Mouse (Mus musculus): ENCODE results near the gene Fry.

Fry gene

DNA sequence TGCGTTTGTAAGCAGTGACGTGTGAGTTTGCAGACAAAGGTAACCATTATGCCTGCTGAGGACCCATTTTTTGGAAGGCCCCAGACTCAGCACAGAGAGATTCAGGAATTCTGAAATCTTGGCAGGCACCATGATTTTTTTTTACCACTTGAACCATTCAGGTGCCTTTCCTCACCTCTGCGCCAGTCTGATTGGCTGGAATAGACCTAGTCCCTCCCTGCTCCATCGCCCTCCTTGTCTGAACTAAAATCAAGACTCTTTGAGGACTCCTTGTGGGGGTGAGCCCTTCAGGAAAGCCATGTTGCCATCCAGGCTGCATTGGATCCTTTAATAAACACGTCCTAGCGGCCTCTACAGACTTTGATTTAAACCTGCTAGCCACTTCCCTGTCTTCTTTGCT is 103.4 kb downstream of the Fry start:
- no peak for DNase-seq (ENCODE audit: low spot score in 2 of 2)

DNA sequence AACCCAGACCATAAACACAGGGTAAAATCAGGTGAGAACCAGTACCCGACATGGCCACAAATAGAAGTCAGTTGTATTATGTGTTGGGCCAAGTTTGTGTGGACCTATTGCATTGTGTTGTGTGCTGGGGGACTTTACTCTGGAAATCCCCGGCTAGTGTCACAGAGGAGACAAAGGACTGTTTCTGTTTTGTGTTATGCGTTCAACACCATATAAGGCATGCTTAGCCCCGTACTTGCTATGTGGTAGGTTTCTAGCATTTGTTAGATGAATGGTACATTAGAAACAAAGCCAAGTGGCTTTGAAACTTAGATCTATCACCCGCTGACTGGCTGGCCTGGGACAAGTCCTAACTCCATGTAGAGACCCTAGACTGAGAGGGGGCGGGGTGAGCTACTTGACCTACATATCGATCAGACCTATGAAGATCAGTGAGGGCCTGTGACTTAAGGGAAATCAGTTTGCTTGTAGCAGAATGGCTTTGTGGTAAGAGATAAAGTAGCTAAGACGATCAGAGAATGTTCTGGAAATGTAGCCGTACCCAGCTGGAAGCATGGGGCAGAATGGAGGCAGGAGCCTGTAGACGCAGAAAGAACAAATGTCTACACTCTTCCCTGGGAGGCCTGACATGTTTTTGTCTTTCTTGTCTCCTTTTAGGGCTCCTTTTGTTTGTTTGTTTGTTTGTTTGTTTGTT is 105.2 kb downstream of the Fry start:
- DNase-seq (ENCODE audit: low spot score in 2 of 2): no peak

DNA sequence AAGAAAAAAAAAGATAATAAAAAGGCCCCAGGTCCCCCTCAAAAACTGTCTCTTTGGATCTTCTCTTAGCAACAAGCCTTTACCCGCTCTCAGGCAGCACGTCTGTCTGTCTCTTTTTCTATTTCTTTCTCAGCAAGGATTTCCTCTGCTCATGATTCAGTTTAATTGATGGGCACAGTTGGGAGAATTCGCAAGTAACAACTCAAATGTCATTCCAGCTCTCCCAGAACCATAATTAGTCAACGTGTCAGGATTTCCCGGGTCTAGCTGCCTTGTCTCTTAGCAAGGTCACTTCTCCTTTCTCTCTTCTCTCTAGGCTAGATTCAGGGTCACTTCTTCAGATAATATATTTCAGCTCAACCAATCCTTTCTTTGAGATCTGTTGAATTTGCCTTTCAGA is 110.6 kb downstream of the Fry start:
- DNase-seq (ENCODE audit: low spot score in 2 of 2): no peak

DNA sequence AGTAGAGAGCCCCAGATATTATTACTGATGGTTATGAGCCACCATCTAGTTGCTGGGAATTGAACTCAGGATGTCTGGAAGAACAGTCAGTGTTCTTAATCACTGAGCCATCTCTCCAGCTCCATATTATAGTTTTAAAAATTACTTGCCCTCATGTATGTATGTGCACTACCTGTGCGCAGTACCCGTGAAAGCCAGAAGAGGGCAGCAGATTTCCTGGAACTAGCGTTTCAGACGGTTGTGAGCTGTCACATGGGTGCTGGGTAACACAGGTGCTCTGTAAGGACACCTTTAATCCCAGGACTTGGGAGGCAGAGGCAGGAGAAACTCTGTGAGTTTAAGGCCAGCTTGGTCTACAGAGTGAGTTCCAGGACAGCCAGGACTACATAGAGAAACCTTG is 111.3 kb downstream of the Fry start:
- no peak for DNase-seq (ENCODE audit: low spot score in 2 of 2)

DNA sequence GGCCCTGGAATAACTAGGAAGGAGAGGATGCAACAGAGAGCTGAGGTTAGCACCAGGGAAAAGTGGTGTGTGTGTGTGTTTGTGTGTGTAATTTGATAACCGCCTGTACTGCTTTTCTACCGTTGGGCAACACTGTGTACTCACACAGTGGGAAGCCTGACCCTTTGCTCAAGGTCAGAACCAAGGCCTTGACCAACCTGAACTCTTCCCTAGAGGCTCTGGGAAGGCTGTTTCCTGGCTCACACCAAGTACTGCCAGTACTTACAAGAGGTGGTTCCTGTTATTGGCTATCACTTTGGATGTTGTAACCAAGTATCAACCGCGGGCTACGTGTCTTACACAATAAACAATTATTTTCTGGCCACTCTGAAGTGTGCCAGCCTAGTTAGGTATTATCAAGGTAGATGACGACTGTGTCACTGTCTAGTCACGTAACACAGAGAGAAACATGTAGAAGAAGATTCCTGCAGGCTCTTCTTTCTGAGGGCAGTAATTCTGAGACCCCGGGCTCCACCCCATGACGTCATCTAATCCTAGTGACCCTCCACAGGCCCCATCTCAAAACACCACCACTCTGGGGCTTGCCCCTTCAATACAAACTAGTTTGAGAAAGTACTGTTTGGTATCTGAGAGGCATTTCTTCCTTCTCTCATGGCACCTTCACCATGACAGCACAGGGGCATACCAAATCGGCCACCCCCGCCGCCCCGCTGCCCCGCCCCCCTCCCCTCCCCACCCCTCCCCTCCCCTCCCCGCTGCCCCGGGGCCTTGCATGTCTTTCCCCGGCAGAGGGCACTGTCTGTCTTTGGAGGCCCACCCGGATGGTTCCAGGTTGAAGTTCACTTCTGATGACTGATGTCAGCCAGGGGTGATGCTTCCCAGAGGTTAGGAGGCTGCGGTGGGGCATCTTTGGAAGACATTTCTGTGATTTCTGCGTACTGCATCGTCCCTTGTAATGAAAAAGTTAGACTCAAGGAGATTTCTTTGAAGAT is 114.0 kb downstream of the Fry start:
- no peak for DNase-seq (ENCODE audit: low spot score in 2 of 2)

DNA sequence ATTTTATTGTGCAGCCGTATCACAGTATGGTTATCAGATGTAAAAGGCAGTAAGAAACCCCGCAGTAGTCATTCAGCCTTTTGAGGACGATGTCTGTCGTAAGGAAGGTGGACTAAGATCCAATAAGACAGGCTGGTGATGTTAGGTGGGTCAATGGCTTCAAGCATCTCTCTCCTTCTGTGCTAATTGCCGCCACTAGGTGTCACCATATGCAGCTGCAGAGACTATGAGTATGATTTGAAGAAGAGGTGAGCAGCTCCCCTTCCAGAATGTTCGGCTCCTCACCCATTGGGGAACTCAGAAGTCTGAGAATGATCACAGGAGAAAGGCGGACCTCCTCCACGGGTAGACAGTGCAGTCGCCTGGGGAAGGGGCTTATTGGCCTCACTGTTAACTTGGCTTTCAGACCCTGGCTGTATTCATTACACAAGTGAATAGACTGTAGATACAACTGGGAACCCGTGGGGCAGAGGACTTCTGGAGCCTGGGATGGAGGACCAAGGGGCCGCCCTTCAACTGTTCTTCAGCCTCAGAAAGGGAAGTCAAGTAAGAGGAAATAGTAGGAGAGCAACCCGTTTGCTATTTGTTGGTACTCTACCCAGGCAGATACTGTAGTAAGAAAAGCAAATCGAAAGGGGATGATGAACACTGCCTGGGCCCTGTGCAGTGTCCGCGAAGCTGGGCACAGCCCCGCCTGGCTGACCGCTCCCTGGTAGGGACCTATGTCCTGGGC is 114.9 kb downstream of the Fry start:
- peak in 1 of 2 experiments; percentile 33 for DNase-seq (ENCODE audit: low spot score in 2 of 2)

DNA sequence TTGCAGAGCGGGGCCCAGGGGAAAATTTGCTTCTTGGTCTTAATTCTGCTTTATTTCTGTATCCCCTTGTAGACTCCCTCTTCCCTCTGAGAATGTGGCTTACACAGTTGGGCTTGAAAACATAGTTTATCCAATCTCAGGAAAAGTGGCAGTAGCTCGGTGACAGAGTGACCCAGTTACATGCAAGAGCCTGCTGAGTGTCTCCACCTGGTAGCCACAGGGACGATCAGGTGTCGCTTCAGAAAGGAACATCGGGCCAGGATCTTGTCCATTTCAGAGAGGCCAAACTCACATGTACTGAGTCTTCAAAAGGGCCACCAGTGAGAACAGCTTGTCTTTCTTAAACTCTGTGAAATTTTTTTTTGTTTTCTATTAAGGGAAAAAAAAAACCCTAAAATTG is 117.5 kb downstream of the Fry start:
- no peak for DNase-seq (ENCODE audit: low spot score in 2 of 2)

DNA sequence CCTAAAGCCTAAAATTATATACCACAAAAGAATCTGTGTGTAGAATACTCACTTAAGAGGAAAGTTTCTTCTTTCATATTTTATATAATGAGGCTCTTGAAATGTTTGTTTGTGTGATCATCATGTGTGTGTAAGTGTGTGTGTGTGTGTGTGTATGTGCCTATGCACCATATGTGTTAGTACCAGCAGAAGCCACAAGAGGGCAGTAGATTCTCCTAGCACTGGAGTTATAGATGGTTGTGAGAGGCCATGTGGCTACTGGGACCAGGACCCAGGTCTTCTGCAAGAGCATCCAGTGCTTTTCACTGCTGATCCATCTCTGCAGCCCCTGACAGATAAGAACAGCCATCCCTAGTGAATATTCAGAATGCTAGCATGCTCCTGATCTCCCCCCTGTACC is 118.2 kb downstream of the Fry start:
- DNase-seq (ENCODE audit: low spot score in 2 of 2): no peak

DNA sequence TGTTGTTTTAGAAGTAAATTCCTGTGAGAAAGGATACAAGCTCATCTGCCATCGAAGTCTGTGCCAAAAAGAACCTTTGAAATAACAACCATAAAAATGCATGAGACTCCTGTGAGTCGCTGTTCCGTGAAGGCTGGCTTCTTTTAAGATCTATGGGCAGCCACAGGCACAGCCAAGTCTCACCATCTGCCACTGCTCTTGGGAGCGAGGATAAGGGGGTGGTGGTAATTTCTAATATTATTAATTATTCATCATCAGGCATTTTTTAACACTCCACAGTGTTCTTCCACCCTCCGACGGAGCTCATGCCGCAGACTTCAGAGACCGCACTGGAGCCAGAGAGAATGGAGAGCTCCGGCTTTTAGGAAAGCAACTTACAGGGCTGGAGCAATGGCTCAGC is 123.2 kb downstream of the Fry start:
- DNase-seq (ENCODE audit: low spot score in 2 of 2): no peak

DNA sequence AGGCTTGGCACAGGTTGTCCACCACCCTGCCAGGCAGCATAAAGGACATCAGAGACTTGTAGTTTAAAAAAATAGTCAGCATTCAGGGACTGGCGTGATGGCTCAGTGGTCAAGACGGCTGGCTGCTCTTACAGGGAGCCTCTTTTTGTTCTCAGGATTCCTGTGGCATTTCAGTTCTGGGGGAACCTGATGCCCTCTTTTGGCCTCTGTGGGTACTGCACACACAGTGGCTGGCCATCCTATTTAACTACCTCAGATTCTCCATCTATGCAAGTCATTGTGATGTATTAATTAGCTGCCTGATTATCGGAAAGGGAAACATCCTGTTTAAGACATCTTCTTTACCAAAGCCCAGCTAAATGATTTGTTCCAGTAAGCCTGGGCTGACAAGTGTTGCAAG is 128.3 kb downstream of the Fry start:
- no peak for DNase-seq (ENCODE audit: low spot score in 2 of 2)

DNA sequence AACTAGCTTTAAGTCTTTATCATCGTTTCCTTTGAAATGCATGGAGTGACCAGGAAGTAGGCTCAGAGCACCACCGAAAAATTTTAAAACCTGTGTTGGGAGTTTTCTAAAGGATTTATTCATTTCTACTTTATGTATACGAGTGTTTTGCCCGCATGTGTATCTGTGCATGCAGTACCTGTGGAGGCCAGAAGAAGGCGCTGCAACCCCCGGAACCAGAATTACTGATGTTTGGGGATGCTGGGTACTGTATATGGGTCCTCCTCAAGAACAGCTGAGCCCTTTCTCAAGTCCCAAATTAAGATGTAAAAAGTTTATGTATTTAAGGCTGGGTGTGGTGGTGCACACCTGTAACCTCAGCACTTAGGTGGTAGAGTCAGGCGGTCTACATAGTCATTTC is 139.3 kb downstream of the Fry start:
- DNase-seq (ENCODE audit: low spot score in 2 of 2): no peak

DNA sequence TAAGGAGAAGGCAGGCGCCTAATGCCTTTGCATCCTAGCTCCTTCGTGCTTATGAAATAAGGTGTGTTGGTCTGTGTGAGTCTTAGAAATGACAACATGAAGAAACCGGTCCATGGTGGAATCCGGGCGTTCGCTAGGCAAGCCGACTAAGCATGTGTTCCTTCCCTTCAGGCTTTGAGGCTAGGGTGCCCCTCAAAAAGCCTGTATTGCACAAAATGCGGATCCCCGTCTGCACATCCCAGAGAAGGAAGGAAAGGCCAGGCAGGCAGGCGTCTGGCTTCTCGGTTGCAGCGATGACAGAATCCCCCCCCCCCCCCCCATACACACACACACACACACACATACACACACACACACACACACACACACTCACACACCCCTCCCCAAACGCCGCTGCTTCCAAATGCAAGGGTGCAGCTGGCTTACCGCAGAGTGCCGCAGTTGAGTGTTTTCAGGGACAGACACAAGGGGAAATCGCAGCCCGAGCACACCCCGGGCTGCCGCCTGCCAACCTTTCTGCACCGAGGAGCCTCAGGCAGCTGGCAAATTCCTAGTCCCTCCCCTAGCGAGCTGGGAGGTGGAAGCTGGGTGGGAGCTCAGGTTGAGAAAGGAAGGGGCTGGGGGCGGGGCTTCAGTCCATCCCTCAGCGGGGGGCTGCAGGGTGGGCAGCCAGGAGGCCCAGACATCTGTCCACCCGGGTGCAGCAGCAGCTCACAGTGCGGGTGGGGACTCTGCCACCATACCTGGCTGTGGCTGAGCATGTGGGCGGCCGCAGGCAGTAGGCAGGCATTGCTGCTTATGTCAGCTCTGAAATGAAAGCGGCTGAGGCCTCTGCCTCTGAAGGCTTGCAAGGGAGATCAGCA is 141.0 kb downstream of the Fry start:
- DNase-seq (ENCODE audit: low spot score in 2 of 2): no peak

DNA sequence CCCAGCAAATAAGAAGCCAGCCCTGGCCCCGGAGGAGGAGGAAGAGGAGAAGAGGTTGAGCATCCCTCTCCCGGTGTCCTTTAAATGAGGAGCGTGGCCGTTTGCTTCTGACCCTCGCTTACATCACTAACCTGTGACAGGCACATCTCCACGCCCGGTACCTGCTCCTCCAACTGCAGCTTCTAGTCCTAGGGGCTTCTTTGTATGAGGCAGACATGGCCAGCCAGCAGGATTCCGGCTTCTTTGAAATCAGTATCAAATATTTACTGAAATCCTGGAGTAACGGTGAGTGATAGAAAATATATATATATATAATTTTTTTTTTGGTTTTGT is 141.6 kb downstream of the Fry start:
- DNase-seq (ENCODE audit: low spot score in 2 of 2): no peak

DNA sequence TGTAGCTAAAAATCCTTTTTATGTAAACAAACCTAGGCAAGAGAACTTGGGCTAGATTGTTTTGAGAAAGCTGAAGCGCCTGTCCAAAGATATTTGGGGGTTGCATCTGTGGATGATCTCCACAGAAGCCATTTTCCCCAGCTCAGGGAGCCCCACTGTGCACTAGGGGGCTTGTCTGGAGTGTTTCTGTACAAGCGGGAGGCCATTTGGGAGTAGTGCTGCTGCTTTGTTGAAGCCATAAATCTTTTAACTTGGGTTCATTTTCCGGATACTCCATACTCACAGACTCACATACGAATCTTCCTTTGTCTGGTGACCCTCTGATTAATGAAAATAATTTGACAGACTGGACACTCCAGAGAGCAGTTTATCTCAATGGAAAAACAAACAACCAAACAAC is 142.9 kb downstream of the Fry start:
- no peak for DNase-seq (ENCODE audit: low spot score in 2 of 2)

DNA sequence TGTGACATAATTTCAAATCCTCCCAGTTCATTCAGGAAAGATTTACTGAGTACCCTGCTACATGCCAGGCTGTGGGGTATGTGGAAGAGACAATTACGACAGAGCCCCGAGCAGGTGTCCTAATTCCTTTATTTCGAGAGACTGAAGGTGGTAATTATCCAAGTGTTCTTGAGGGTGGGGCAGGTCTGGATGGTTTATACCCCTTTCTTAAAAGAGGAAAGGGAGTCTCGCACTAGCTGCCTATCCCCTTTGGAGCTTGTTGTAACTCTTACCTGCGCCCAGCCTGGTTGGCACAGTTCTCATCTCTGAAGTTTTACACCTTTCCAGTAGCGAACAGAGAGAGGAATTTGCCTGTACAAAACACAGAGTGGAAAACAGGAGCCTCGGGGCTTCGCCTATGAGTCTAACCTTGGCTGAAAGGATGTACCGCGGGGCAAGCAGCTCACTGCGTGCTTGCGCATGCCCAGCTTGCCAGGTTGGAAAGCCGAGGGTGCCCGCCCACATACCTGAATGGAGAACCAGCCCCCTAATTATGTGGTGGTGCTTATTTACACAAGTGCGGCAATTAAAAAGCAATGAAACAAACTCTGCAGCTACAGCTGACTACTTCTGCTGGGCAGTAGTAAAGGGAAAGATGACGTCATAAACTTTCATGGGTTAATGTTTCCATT is 143.7 kb downstream of the Fry start:
- DNase-seq (ENCODE audit: low spot score in 2 of 2): no peak

DNA sequence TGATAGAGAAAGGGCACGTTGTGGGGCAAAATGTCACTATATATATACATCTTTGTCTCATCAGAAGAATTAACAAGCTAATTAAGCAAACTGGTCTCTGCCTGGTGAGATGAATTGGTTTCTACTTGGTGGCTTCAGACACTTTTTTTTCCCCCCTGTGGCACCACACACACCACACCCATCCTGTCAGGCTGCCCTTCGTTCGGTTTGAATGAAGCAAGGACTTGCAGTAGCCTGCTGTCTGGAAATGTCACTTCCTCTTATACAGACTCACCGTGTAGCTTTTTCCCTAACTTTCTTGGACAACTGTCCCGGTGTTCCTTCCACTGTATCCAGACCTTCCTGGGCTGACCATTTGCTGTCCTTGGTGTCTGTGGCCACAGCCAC is 144.3 kb downstream of the Fry start:
- no peak for DNase-seq (ENCODE audit: low spot score in 2 of 2)

DNA sequence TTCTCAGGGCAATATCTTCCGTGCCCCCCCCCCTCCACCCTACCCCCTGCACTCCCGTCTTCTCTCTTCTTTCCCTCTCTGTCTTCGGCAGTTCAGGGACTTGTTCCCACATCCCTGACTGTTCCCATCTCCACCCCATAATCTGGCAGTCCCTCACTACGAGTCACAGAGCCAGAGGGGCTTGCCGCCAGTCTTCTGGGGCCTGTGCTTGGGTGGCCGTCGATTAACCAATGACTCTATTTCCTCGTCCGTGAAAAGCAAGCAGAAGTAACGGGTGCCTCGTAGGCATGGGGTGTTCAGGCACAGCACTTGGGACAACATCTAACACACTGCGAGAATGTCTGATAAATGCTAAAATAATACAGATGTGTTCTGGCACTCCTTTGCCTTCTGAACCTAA is 144.7 kb downstream of the Fry start:
- no peak for DNase-seq (ENCODE audit: low spot score in 2 of 2)

DNA sequence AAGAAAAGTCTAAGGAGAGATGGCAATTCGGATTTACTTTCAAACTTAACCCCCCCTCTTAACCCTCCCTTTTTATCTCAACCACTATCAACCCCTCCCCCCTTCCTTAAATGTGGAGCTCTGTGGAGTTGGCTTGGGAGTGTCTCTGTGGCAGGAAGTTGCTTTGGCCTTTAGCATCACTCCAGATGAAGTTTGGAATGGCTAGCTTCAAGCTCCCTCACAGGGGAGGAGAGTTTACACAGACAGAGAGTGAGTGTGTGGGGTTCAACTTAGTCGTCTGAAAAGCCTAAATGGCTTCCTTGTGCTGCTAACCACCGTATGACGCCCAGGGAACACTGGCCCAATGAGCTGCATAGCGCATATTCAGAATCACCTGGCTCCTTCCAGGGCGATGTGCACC is 145.2 kb downstream of the Fry start:
- no peak for DNase-seq (ENCODE audit: low spot score in 2 of 2)

DNA sequence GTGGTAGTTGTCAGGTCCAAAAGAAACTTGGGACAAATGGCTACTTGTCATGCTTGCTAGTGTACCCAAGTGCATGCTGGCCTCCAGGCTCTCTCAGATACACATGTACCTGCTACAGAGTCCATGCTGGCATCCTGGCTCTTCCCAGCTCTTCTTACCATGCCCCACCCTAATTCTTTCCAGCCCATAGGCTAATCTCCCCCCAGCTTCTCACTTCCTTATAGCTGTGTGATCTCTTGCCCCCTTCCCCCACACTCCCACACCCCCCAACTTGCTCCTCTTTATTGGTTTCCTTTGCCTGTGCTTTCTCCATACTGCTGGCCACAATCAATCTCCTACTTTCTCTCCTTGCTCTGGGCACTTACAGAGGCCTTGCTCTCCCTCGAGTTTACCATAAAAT is 146.6 kb downstream of the Fry start:
- no peak for DNase-seq (ENCODE audit: low spot score in 2 of 2)

DNA sequence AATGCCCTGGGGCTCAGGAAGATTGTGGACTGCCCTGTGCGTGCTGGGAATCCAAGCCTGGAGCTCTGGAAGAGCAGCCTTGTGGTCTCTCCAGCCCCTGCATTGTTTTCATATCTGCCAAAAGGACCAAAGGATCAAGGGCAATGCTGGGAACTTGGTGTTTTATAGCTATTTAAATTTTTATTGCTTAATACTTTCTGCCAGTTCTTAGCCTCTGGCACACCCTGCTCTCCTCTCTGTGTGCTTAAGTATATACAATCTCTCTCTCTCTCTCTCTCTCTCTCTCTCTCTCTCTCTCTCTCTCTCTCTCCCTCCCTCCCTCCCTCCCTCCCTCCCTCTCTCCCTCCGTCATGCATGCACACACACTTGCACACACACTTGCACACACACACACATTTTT is 147.5 kb downstream of the Fry start:
- DNase-seq (ENCODE audit: low spot score in 2 of 2): no peak

DNA sequence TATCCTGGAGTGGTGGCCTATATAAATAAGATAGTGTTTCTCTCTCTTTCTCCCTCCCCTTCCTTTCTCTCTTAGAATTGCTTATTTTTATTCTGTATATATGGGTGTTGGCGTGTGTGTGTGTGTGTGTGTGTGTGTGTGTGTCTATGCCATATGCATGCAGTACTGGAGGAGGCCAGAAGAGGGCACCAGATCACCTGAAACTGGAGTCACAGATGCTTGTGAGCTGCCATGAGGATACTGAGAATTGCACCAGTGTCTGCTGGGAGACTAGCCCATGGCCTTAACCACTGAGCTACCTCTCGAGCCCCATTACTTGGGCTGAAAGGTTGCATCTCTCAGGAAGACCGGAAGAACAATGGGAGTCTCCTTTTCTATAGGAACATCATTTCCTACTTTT is 149.8 kb downstream of the Fry start:
- no peak for DNase-seq (ENCODE audit: low spot score in 2 of 2)

Measured in spleen, postnatal 4 days (tissue).